Mouse (Mus musculus): ENCODE measurements at regions not wholly inside any gene's neighbourhood (a gene's known extent, or its start where the extent isn't known, plus 50 kb on each side); places are given as distances from the start of the nearest gene placed in this dataset.

GRCm38 (mm10) chr2:148622216-148622615 lies 50.2 kb upstream of the Nxt1 start:
- peak; percentile 89 for DNase-seq (ENCODE audit: low spot score)

DNA sequence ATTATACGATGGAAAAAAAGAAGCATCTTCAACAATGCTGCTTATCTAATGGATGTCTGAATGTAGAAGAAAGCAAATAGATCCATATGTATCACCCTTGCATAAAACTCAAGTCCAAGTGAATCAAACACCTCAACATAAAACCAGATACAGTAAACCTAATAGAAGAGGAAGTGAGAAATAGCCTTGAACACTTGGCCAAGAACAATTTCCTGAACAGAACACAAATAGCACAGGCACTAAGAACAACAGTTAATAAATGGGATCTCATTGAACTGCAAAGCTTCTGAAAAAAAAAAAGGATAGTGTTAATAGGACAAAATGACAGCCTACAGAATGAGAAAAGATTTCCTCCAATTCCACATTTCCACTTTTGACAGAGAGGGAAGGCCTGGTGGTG lies 60.5 kb upstream of the Nxt1 start:
- DNase-seq (ENCODE audit: low spot score): no peak

DNA sequence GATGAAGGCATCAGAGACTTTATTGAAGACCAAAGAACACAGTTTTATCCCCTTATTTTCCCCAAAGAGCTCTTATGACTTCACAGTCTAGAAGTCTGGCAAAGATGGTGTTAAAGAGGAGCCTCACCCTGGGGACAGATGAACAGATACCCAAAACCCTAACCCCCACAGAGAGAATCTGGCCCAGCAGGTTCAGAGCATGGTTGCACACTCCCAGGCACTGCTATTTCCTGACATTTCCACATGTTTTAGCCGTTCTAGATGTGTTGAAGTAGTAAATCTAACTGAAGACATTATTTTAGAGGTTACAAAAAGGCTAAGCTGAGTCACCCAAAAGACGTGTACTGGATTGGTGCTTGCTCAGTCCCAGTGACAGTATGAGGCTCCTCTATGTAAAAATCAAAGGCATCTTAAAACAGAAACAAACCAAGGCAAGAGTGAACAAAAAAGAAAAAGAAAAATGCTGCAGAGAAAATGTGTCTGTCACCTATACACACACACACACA lies 66.9 kb upstream of the Nxt1 start:
- peak; percentile 27 for DNase-seq (ENCODE audit: low spot score)

- peak; percentile 53 for DNase-seq (ENCODE audit: low spot score)
These were observed 68.5 kb upstream of the Nxt1 start for GRCm38 (mm10) chr2:148603951-148604350.

DNA sequence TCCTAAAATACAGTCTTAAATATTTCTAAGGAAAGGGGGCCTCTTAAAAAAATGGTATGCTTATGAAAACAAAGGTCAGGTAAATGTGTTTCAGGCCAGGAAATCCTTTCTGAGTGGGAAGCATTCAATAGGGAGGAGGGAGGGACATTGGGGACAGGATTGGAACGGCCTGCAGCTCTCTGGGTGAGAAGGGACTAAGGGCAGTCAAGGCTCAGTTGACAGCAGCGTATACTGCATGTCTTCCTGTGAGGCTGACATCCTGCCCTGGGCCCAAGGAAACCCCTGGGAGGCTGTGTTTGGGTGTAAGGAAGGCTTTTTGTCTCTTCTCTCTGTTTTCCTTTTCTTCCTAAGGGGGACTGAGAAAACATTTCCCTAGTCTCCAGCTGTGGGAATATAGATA lies 69.1 kb upstream of the Nxt1 start:
- no peak for DNase-seq (ENCODE audit: low spot score)

DNA sequence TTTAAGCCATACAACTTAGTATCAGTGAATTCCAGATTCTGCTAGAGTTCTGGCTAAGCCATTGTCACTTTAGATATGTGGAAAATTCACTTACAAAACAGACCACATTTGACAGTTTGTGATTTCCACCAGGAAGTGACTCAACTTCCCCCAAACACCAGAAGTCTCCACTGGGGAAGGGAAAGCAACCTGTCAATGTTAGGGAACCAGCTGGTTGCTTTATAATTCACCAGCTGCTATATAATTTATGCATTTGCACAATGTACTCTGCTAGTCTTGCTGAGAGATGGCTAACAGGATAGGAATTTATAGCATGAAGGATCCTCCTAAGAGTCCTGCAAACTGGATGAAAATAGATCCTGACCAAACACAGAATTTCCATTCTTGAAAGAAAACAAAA lies 72.9 kb upstream of the Nxt1 start:
- no peak for DNase-seq (ENCODE audit: low spot score)

- no peak for DNase-seq (ENCODE audit: low spot score)
These were observed 75.4 kb upstream of the Nxt1 start for GRCm38 (mm10) chr2:148596966-148597365.

DNA sequence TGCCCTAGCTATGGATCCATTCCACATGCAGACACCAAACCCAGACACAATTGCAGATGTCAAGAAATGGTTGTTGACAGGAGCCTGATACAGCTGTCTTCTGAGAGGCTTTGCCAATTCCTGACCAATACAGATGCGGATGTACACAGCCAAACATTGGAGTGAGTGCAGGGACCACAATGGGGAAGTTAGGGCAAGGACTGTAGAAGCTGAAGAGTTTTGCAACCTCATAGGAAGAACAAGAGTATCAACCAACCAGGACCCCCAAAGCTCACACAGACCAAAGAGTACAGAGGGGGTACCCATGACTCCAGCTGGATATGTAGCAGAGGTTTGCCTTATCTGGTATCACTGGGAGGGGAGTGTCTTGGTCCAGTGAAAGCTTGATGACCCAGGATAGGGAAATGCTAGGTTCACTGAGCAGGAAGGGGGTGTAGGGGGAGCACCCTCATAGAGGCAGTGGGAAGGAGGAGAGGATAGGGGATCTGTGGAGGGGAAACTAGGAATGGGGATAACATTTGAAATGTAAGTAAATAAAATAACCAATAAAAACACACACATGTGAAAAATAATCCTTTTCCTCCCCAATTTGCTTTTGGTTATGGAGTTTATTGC lies 86.6 kb upstream of the Nxt1 start:
- DNase-seq (ENCODE audit: low spot score): no peak

- no peak for DNase-seq (ENCODE audit: low spot score)
These were observed 90.2 kb upstream of the Nxt1 start for GRCm38 (mm10) chr2:148582208-148582607.

GRCm38 (mm10) chr2:148581666-148582065 lies 90.7 kb upstream of the Nxt1 start:
- DNase-seq (ENCODE audit: low spot score): peak; percentile 63

DNA sequence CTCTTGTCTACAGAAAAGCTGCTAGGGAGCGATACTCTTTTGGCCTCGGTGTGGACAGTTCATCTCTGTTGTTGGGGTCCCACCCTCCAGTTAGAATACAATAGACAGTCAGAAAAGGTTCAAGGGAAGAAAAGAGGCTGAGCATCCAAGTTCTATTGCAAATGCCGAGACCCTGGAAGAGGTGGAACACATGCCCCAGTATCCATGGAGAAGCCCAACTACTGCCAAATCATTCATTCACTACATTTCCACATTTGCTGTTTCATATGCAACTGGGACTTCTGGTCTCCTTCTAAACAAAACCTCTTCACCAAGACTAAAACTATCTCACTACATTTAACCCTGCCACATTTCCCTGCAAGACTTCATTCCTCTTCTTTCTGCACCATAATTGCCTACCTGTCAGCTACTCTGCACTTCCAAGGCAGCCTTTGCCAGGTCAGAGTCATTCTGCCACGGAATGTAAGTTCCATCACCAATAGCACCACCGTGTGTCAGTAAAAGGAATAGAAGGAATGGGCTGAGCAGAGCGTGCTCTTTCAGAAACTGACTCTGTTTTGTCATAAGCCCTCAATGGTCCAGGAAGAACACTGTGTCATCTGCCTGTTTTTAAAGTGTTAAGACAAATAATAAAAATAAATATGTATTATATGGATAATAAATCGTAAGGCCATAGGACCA lies 92.0 kb upstream of the Nxt1 start:
- peak; percentile 78 for DNase-seq (ENCODE audit: low spot score)

DNA sequence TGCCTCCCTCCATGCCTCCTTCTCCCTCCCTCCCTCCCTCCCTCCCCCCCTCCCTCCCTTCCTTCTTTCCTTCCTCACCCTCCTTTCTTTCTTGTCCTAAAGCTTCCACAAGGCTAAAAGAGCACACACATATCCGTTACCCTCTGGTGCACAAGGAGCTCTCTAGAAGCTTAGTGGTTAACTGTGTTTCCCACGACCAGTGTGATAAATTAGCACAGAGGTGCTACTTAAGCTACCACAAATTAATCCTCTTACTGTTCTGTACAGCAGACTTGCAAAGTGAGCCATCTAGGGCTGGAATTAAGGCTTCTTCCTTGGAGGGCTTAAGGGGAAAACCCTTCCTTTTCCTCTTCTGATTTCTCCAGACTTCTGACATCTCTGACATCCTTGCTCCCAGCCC lies 92.8 kb upstream of the Nxt1 start:
- no peak for DNase-seq (ENCODE audit: low spot score)

GRCm38 (mm10) chr2:148579027-148579426 lies 93.4 kb upstream of the Nxt1 start:
- no peak for DNase-seq (ENCODE audit: low spot score)

DNA sequence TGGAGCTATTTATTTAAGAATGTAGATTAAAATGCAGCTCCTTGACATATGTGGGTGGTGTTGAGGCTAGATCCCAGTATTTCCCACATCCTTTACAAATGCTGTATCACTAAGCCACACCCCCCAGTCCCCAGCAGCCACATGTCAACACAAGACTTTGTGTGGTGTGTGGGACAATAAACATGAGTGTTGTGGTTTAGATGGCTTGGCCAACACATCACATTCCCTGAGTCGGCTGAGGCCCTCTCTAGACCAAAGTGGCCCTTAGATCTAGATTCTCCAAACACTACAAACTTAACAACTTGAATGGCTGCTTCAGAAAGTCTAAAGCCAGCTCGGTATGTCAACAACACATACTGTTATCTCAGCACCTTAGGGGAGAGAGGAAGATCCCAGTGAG lies 94.2 kb upstream of the Nxt1 start:
- DNase-seq (ENCODE audit: low spot score): no peak

- DNase-seq (ENCODE audit: low spot score): no peak
These were observed 97.0 kb upstream of the Nxt1 start for GRCm38 (mm10) chr2:148575433-148575832.

DNA sequence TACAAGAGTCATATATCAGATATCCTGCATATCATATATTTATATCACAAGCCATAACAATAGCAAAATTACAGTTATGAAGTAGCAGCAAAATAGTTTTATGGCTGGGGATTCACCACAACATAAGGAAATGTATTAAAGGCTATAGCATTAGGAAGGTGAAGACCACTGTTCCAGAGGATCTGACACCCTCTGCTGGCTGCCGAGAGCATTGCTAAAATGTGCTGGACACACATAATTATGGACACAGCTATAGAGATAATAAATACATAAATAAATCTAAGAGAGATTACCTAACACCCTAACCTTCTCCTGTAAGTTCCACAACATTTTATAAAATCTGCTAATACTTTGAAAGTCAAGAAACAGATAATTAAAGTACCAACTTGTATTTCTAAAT lies 100.2 kb upstream of the Nxt1 start:
- peak; percentile 59 for DNase-seq (ENCODE audit: low spot score)

GRCm38 (mm10) chr2:148571616-148572015 lies 100.8 kb upstream of the Nxt1 start:
- no peak for DNase-seq (ENCODE audit: low spot score)

GRCm38 (mm10) chr2:148571018-148571417 lies 101.4 kb upstream of the Nxt1 start:
- no peak for DNase-seq (ENCODE audit: low spot score)

DNA sequence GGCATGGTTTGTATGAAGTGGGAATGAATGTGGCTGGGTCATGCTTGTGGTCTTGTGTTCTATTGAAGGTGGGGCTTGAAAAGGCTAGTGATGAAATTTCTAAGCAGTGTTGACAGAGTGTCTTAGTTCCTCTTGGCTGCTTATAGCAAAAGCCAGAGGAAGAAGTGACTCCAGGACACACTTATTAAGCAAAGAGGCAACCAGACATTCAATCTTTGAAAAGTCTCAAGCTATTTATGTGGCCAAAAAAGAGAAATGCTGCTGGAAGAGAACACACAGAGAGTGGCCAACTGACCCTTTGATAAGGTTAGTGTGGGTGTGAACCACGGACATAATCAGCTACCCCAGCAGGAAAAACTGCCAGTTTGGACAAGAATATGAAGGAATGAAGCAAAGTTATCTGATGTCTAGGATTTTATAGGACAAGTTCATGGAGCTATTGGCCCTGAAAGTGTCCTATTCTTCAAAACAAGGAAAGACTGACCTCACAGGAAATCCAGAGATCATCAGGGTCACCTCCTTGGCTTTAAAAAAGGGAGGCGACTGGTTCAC lies 104.4 kb upstream of the Nxt1 start:
- DNase-seq (ENCODE audit: low spot score): peak; percentile 46

GRCm38 (mm10) chr2:148563390-148563789 lies 109.0 kb upstream of the Nxt1 start:
- no peak for DNase-seq (ENCODE audit: low spot score)

- no peak for DNase-seq (ENCODE audit: low spot score)
These were observed 110.4 kb upstream of the Nxt1 start for GRCm38 (mm10) chr2:148562041-148562440.

DNA sequence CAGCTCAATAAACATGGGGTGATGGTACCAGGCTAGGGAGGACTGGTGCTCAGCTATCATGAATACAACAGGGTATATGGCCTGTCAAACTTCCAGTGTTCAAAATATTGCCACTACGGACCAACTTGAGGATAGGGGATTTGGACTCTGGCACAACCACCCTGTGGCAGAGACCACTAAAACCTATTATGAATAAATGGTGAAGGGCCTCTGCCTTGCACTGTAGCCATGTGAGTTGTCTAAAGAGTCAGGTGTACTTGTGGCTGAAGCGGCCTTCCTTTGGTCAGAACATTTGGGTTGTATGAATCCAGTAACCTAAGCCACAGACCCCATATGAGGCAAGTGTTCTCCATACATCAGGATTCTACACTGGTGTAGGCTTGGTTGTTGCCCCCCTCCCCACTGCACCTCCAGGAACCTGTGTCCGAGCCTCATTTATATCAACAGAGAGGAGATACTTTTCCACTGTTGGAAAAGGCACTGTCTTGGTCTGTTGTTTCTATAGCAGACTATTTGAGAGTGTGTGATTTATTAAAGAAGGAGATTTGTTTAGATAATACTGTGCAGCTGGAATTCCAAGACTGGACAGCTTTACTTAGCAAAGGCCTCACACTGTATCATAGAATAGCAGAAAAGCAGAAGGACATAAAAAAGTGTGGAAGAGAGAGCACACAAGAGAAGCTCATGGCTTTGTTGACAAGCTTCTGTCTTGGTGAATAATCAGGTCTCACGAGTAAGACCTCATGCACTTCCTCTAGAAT lies 112.2 kb upstream of the Nxt1 start:
- DNase-seq (ENCODE audit: low spot score): no peak

DNA sequence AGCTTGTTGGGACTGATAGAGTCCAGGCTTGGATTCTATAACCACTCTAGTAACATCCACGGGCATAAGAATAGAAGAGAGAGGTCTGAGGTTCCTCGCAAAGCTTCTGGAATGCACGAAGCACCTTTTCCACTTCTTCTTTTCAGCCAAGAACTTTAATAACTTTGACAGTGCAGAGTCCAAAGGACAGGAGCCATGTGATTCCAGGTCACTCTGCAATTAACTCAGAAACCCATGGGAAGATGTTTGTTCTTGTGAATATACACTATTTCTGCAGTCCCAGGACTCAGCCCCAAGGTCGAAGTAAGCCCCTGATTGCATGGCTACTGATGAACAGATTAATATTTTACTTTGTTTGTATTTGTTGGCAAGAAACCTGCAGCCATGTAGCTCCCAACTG lies 113.0 kb upstream of the Nxt1 start:
- DNase-seq (ENCODE audit: low spot score): no peak
